Mouse (Mus musculus) small intestine, adult 2 months (tissue): ENCODE measurements around the gene Atf6b.

Source experiments
- CTCF ChIP-seq: fragments of 200-500 bp; IDR thresholded peaks from 2 replicates; pipeline ENCODE4 v1.5.1; 2012; ENCODE audit warnings: low read depth, mild to moderate bottlenecking, control low read depth, inconsistent platforms, low read length, moderate library complexity, mixed read lengths; ENCODE audit not compliant: insufficient replicate concordance, insufficient read length; ENCODE audit errors: extremely low read depth
- POLR2A ChIP-seq: fragments of 200-500 bp; IDR thresholded peaks from 2 replicates; pipeline ENCODE4 v1.6.1; 2012; ENCODE audit warnings: low read depth, mild to moderate bottlenecking, control low read depth, inconsistent platforms, low read length, moderate library complexity

DNA sequence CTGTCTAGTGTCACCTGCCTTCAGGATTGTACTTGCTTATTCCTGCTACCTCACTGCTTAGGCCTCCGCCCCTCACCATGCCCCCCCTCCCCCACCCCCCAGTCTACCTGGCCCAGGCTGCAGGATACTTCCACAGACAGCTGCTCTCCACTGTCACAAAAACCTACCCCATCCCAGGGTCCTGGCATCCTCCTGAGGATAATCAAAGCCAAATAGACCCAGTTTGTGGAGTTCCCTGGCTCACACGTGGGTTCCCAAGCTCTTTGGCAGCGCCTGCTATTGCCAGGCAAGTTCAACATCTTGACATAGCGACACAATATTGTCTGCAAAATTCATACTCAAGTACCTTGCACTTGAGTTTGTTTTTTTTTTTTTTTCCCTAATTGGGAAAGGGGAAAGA, 33.7 kb downstream of the Atf6b start:
- TF ChIP-seq CTCF (no peak), POLR2A (no peak)
